Mouse (Mus musculus): ENCODE data around the gene Elp5.

The Elp5 gene

GRCm38 (mm10) chr11:69938401-69938979 lies 43.8 kb downstream of the Elp5 start:
- no peak for TF ChIP-seq GATA4 (IDR thresholded peaks at IDR 0.05; ENCODE audit: insufficient replicate concordance, low read length)

- no peak for TF ChIP-seq GATA4 (IDR thresholded peaks at IDR 0.05; ENCODE audit: insufficient replicate concordance, low read length)
Observed at GRCm38 (mm10) chr11:69937834-69938233, 44.5 kb downstream of the Elp5 start.

- TF ChIP-seq GATA4 (IDR thresholded peaks at IDR 0.05; ENCODE audit: insufficient replicate concordance, low read length), result no peak
Observed at GRCm38 (mm10) chr11:69937385-69937784, 44.9 kb downstream of the Elp5 start.

GRCm38 (mm10) chr11:69936714-69937347 lies 45.5 kb downstream of the Elp5 start:
- no peak for TF ChIP-seq GATA4 (IDR thresholded peaks at IDR 0.05; ENCODE audit: insufficient replicate concordance, low read length)

GRCm38 (mm10) chr11:69936156-69936555 lies 46.2 kb downstream of the Elp5 start:
- TF ChIP-seq GATA4 (IDR thresholded peaks at IDR 0.05; ENCODE audit: insufficient replicate concordance, low read length), result no peak

GRCm38 (mm10) chr11:69935137-69935879 lies 47.0 kb downstream of the Elp5 start, which contains the start of gene Ybx2:
Gene Ybx2 (plus strand): TSS chr11:69935796.
- no peak for TF ChIP-seq GATA4 (IDR thresholded peaks at IDR 0.05; ENCODE audit: insufficient replicate concordance, low read length)

- no peak for TF ChIP-seq GATA4 (IDR thresholded peaks at IDR 0.05; ENCODE audit: insufficient replicate concordance, low read length)
Observed at GRCm38 (mm10) chr11:69934681-69935080, 47.6 kb downstream of the Elp5 start.

GRCm38 (mm10) chr11:69934169-69934568 lies 48.1 kb downstream of the Elp5 start:
- no peak for TF ChIP-seq GATA4 (IDR thresholded peaks at IDR 0.05; ENCODE audit: insufficient replicate concordance, low read length)

GRCm38 (mm10) chr11:69933066-69933465 lies 49.3 kb downstream of the Elp5 start:
- no peak for TF ChIP-seq GATA4 (IDR thresholded peaks at IDR 0.05; ENCODE audit: insufficient replicate concordance, low read length)

GRCm38 (mm10) chr11:69932254-69932653 lies 50.1 kb downstream of the Elp5 start:
- TF ChIP-seq GATA4 (IDR thresholded peaks at IDR 0.05; ENCODE audit: insufficient replicate concordance, low read length), result no peak

GRCm38 (mm10) chr11:69931769-69932168 lies 50.5 kb downstream of the Elp5 start:
- no peak for TF ChIP-seq GATA4 (IDR thresholded peaks at IDR 0.05; ENCODE audit: insufficient replicate concordance, low read length)

GRCm38 (mm10) chr11:69930967-69931537 lies 51.3 kb downstream of the Elp5 start:
- no peak for TF ChIP-seq GATA4 (IDR thresholded peaks at IDR 0.05; ENCODE audit: insufficient replicate concordance, low read length)

- TF ChIP-seq GATA4 (IDR thresholded peaks at IDR 0.05; ENCODE audit: insufficient replicate concordance, low read length), result no peak
Observed at GRCm38 (mm10) chr11:69929712-69930111, 52.6 kb downstream of the Elp5 start.

GRCm38 (mm10) chr11:69927501-69927900 lies 54.8 kb downstream of the Elp5 start:
- TF ChIP-seq GATA4 (IDR thresholded peaks at IDR 0.05; ENCODE audit: insufficient replicate concordance, low read length), result no peak

GRCm38 (mm10) chr11:69922796-69923195 lies 59.5 kb downstream of the Elp5 start:
- TF ChIP-seq GATA4 (IDR thresholded peaks at IDR 0.05; ENCODE audit: insufficient replicate concordance, low read length), result no peak
